8 mouse cellular contexts compared by ENCODE assay signal in the genomic region with DNA sequence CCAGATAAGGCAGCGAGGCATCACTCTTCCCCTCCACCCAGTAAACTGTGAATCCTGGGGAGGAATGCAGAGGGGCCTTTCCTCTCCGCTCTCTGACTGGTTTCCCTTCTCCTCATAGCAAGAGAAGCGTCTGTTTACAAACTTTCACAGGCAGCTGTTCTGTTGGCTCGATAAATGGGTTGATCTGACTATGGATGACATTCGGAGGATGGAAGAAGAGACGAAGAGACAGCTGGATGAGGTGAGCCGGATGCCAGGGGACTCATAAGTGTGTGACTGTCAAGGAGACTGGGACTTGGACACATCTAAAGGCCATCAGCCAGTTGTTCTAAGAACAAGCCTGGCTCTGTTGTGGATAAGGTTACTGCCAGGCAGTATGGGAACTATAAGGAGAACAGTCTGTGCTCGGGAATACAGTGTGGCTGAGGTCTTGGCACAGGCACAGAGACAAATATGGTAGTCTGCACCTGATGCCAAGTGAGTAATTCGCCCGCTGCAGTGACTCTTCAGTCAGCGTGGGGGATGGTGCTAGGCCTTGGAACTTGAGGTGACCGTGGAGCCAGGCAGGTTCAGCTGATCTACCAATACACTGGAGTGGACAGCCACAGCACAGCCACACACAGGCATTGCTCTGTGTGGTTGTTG. TPM values are rescaled to one million over a fixed set of nuclear protein-coding genes. Genes with fewer than 3 reads are reported as not detected.
DNase-seq lines count a peak whose midpoint lies in the region; ATAC-seq and TF ChIP-seq lines count a peak whose summit lies in the region.

No protein-coding gene starts in this region.

- DNase-seq in forebrain, postnatal 0 days: peak; percentile 25
- DNase-seq in cerebellum, postnatal 25 days: peak; percentile 76 to 84
- no peak for DNase-seq in embryo, embryonic 10 days (ENCODE audit: low spot score)
- DNase-seq in forebrain, embryonic 10.5 days (ENCODE audit: extremely low spot score, low spot score): no peak
- DNase-seq in midbrain, embryonic 10.5 days (ENCODE audit: low spot score): no peak

- no peak overlapping the region for H3K4me2 ChIP-seq in forebrain, postnatal 0 days (ENCODE audit: low read depth)
- H3K4me2 ChIP-seq in forebrain, embryonic 15.5 days (replicated peaks): no peak overlapping the region
- H3K4me2 ChIP-seq in intestine, postnatal 0 days (replicated peaks; ENCODE audit: low read depth): no peak overlapping the region

- no peak overlapping the region for H3K27ac ChIP-seq in forebrain, postnatal 0 days (ENCODE audit: low read depth, low read length)
- H3K27ac ChIP-seq in forebrain, embryonic 15.5 days (replicated peaks): no peak overlapping the region
- peak overlapping the region; percentile 35; the same call in 1 of the 2 replicates for H3K27ac ChIP-seq in intestine, postnatal 0 days (ENCODE audit: low read depth, low read length)
- H3K27ac ChIP-seq in forebrain, embryonic 10.5 days: no peak overlapping the region
- no peak overlapping the region for H3K27ac ChIP-seq in midbrain, embryonic 10.5 days (replicated peaks)

- H3K9ac ChIP-seq in forebrain, postnatal 0 days: no peak overlapping the region
- H3K9ac ChIP-seq in forebrain, embryonic 15.5 days (replicated peaks): no peak overlapping the region
- no peak overlapping the region for H3K9ac ChIP-seq in intestine, postnatal 0 days (ENCODE audit: low read depth, low read length)

- 77% methylated on average over 12 of the region's 12 CpGs for WGBS in forebrain, postnatal 0 days
- WGBS in forebrain, embryonic 15.5 days: 90% methylated on average over 12 of the region's 12 CpGs
- WGBS in intestine, postnatal 0 days: 71% methylated on average over 12 of the region's 12 CpGs
- WGBS in forebrain, embryonic 10.5 days: 94% methylated on average over 12 of the region's 12 CpGs
- WGBS in midbrain, embryonic 10.5 days: 91% methylated on average over 12 of the region's 12 CpGs

- peak; percentile 45 for ATAC-seq in forebrain, postnatal 0 days
- no peak for ATAC-seq in forebrain, embryonic 15.5 days (replicated peaks)
- no peak for ATAC-seq in intestine, postnatal 0 days

- no peak overlapping the region for H3K4me3 ChIP-seq in forebrain, postnatal 0 days (ENCODE audit: low read depth, low read length)
- H3K4me3 ChIP-seq in forebrain, embryonic 15.5 days: no peak overlapping the region
- H3K4me3 ChIP-seq in E14TG2a.4 (replicated peaks; ENCODE audit: low read length): peak overlapping the region; percentile 63
- H3K4me3 ChIP-seq in intestine, postnatal 0 days (ENCODE audit: low read depth, low read length): no peak overlapping the region
- H3K4me3 ChIP-seq in forebrain, embryonic 10.5 days: no peak overlapping the region
- H3K4me3 ChIP-seq in midbrain, embryonic 10.5 days: no peak overlapping the region

- TF ChIP-seq CTCF in forebrain, postnatal 0 days (IDR thresholded peaks at IDR 0.05; ENCODE audit: low read depth): no peak
- TF ChIP-seq CTCF in E14TG2a.4 (conservative IDR thresholded peaks at IDR 0.05; ENCODE audit: low read length): no peak
- TF ChIP-seq CTCF in intestine, postnatal 0 days (IDR thresholded peaks at IDR 0.05; ENCODE audit: low read depth): no peak

- peaks cover 61% of the 10 kb centered on the region for H3K36me3 ChIP-seq in forebrain, postnatal 0 days (ENCODE audit: insufficient read depth)
- peaks cover 56% of the 10 kb centered on the region for H3K36me3 ChIP-seq in forebrain, embryonic 15.5 days
- peaks cover 54% of the 10 kb centered on the region for H3K36me3 ChIP-seq in E14TG2a.4 (ENCODE audit: insufficient read depth, low read length)
- peaks cover 56% of the 10 kb centered on the region for H3K36me3 ChIP-seq in intestine, postnatal 0 days (ENCODE audit: control insufficient read depth, insufficient read depth)
- H3K36me3 ChIP-seq in forebrain, embryonic 10.5 days (replicated peaks): peaks cover 83% of the 10 kb centered on the region
- H3K36me3 ChIP-seq in midbrain, embryonic 10.5 days: peaks cover 84% of the 10 kb centered on the region

- no peaks in the 10 kb centered on the region for H3K4me1 ChIP-seq in forebrain, postnatal 0 days (ENCODE audit: insufficient read depth)
- H3K4me1 ChIP-seq in forebrain, embryonic 15.5 days: peaks cover 4% of the 10 kb centered on the region; the same call in 1 of the 2 replicates
- H3K4me1 ChIP-seq in E14TG2a.4 (replicated peaks; ENCODE audit: low read depth, low read length): peaks cover 73% of the 10 kb centered on the region
- H3K4me1 ChIP-seq in intestine, postnatal 0 days (replicated peaks; ENCODE audit: control insufficient read depth, insufficient read depth, low read length): no peaks in the 10 kb centered on the region
- H3K4me1 ChIP-seq in forebrain, embryonic 10.5 days: no peaks in the 10 kb centered on the region
- no peaks in the 10 kb centered on the region for H3K4me1 ChIP-seq in midbrain, embryonic 10.5 days

- no peaks in the 10 kb centered on the region for H3K27me3 ChIP-seq in forebrain, postnatal 0 days (ENCODE audit: insufficient read depth, low read length)
- no peaks in the 10 kb centered on the region for H3K27me3 ChIP-seq in forebrain, embryonic 15.5 days
- no peaks in the 10 kb centered on the region for H3K27me3 ChIP-seq in E14TG2a.4 (ENCODE audit: insufficient read depth, low read length)
- H3K27me3 ChIP-seq in intestine, postnatal 0 days (replicated peaks; ENCODE audit: control insufficient read depth, insufficient read depth, low read length): no peaks in the 10 kb centered on the region
- no peaks in the 10 kb centered on the region for H3K27me3 ChIP-seq in forebrain, embryonic 10.5 days (ENCODE audit: poor library complexity, severe bottlenecking)
- no peaks in the 10 kb centered on the region for H3K27me3 ChIP-seq in midbrain, embryonic 10.5 days (ENCODE audit: low read depth, poor library complexity, severe bottlenecking)

- no peaks in the 10 kb centered on the region for H3K9me3 ChIP-seq in forebrain, postnatal 0 days (ENCODE audit: low read length)
- H3K9me3 ChIP-seq in forebrain, embryonic 15.5 days: no peaks in the 10 kb centered on the region
- no peaks in the 10 kb centered on the region for H3K9me3 ChIP-seq in E14TG2a.4 (ENCODE audit: low read length)
- H3K9me3 ChIP-seq in intestine, postnatal 0 days (ENCODE audit: control insufficient read depth): no peaks in the 10 kb centered on the region
- no peaks in the 10 kb centered on the region for H3K9me3 ChIP-seq in forebrain, embryonic 10.5 days
- H3K9me3 ChIP-seq in midbrain, embryonic 10.5 days (replicated peaks): no peaks in the 10 kb centered on the region

RNA-seq across cellular contexts. Expression of a gene that starts 10.5 kb away (rescaled TPM):
- 52.4 and 57.4 TPM in 2 replicates for total RNA-seq in forebrain, postnatal 0 days (2014; rRNA removed)
- 50.2 and 50.7 TPM in 2 replicates for polyA plus RNA-seq in forebrain, postnatal 0 days (2015; fragmentation: Nextera tagmentation; extraction: Ambion mirVana)
- 47.2 and 47.4 TPM in 2 replicates for polyA plus RNA-seq in forebrain, embryonic 15.5 days (2015; fragmentation: Nextera tagmentation; extraction: Ambion mirVana)
- 20.6 and 23.8 TPM in 2 replicates for polyA plus RNA-seq in intestine, postnatal 0 days (2015; fragmentation: Nextera tagmentation; extraction: Ambion mirVana)
- 14.1 and 16.0 TPM in 2 replicates for polyA plus RNA-seq in forebrain, embryonic 10.5 days (2016; fragmentation: Nextera tagmentation; extraction: Ambion mirVana)
- 19.6 and 23.8 TPM in 2 replicates for polyA plus RNA-seq in midbrain, embryonic 10.5 days (2016; fragmentation: Nextera tagmentation; extraction: Ambion mirVana)

RNA-seq across cellular contexts. Expression of a gene that starts 30.0 kb away (rescaled TPM):
- 17.5 and 21.0 TPM in 2 replicates for total RNA-seq in forebrain, postnatal 0 days (2014; rRNA removed)
- polyA plus RNA-seq in forebrain, postnatal 0 days (2015; fragmentation: Nextera tagmentation; extraction: Ambion mirVana): 6.5 and 8.2 TPM in 2 replicates
- polyA plus RNA-seq in forebrain, embryonic 15.5 days (2015; fragmentation: Nextera tagmentation; extraction: Ambion mirVana): 9.2 and 11.1 TPM in 2 replicates
- 27.7 and 28.3 TPM in 2 replicates for polyA plus RNA-seq in intestine, postnatal 0 days (2015; fragmentation: Nextera tagmentation; extraction: Ambion mirVana)
- 16.6 and 17.6 TPM in 2 replicates for polyA plus RNA-seq in forebrain, embryonic 10.5 days (2016; fragmentation: Nextera tagmentation; extraction: Ambion mirVana)
- polyA plus RNA-seq in midbrain, embryonic 10.5 days (2016; fragmentation: Nextera tagmentation; extraction: Ambion mirVana): 16.4 and 19.3 TPM in 2 replicates

RNA-seq across cellular contexts. Expression of a gene that starts 32.4 kb away (rescaled TPM):
- 83.0 and 95.7 TPM in 2 replicates for total RNA-seq in forebrain, postnatal 0 days (2014; rRNA removed)
- 85.8 and 101 TPM in 2 replicates for polyA plus RNA-seq in forebrain, postnatal 0 days (2015; fragmentation: Nextera tagmentation; extraction: Ambion mirVana)
- polyA plus RNA-seq in forebrain, embryonic 15.5 days (2015; fragmentation: Nextera tagmentation; extraction: Ambion mirVana): 92.4 and 97.7 TPM in 2 replicates
- 160 and 161 TPM in 2 replicates for polyA plus RNA-seq in intestine, postnatal 0 days (2015; fragmentation: Nextera tagmentation; extraction: Ambion mirVana)
- 59.2 and 61.9 TPM in 2 replicates for polyA plus RNA-seq in forebrain, embryonic 10.5 days (2016; fragmentation: Nextera tagmentation; extraction: Ambion mirVana)
- polyA plus RNA-seq in midbrain, embryonic 10.5 days (2016; fragmentation: Nextera tagmentation; extraction: Ambion mirVana): 63.4 and 65.5 TPM in 2 replicates

RNA-seq across cellular contexts. Expression of a gene that starts 58.8 kb away (rescaled TPM):
- total RNA-seq in forebrain, postnatal 0 days (2014; rRNA removed): 88.7 and 89.8 TPM in 2 replicates
- polyA plus RNA-seq in forebrain, postnatal 0 days (2015; fragmentation: Nextera tagmentation; extraction: Ambion mirVana): 90.9 and 93.4 TPM in 2 replicates
- polyA plus RNA-seq in forebrain, embryonic 15.5 days (2015; fragmentation: Nextera tagmentation; extraction: Ambion mirVana): 125 and 131 TPM in 2 replicates
- 64.8 and 64.9 TPM in 2 replicates for polyA plus RNA-seq in intestine, postnatal 0 days (2015; fragmentation: Nextera tagmentation; extraction: Ambion mirVana)
- 122 and 130 TPM in 2 replicates for polyA plus RNA-seq in forebrain, embryonic 10.5 days (2016; fragmentation: Nextera tagmentation; extraction: Ambion mirVana)
- polyA plus RNA-seq in midbrain, embryonic 10.5 days (2016; fragmentation: Nextera tagmentation; extraction: Ambion mirVana): 127 and 133 TPM in 2 replicates

Comparison
In these comparisons a context has a peak if more than half of its experiments do, and no peak if none do; other contexts are left out.
1. DNase-seq: peak in forebrain, postnatal 0 days (single experiment) and cerebellum, postnatal 25 days (2 of 2); none in embryo, embryonic 10 days (single experiment), forebrain, embryonic 10.5 days (single experiment) and midbrain, embryonic 10.5 days (single experiment).